Mouse (Mus musculus) G1E (cell line): ENCODE data around the gene Nodal.

Source experiments
- CTCF ChIP-seq: IDR thresholded peaks from 2 replicates; pipeline ENCODE4 v1.5.1; 2012; ENCODE audit warnings: low read depth, low read length, inconsistent platforms, mixed read lengths
- GATA1 ChIP-seq: IDR thresholded peaks from 2 replicates; pipeline ENCODE4 v1.6.1; 2012; ENCODE audit warnings: borderline replicate concordance, low read length, inconsistent platforms, mixed read lengths
- GATA2 ChIP-seq: IDR thresholded peaks from 2 replicates; pipeline ENCODE4 v1.6.1; 2012; ENCODE audit warnings: low read depth, low read length, inconsistent platforms, borderline replicate concordance
- POLR2AphosphoS5 ChIP-seq: IDR thresholded peaks from 2 replicates; pipeline ENCODE4 v1.6.1; 2012; ENCODE audit warnings: low read depth, low read length, inconsistent platforms; ENCODE audit not compliant: insufficient replicate concordance
- TAL1 ChIP-seq: conservative IDR thresholded peaks from 2 replicates; pipeline ENCODE4 v1.6.1; 2012; ENCODE audit warnings: low read depth, low read length, inconsistent platforms, mixed read lengths

GRCm38 (mm10) chr10:61468900-61469299 is 51.1 kb downstream of the Nodal start:
- no peak for TF ChIP-seq CTCF
- TF ChIP-seq POLR2AphosphoS5 = no peak
- no peak for TF ChIP-seq TAL1
- no peak for TF ChIP-seq GATA1
- TF ChIP-seq GATA2 = no peak
